29 mouse cellular contexts compared by ENCODE assay signal in the genomic region with DNA sequence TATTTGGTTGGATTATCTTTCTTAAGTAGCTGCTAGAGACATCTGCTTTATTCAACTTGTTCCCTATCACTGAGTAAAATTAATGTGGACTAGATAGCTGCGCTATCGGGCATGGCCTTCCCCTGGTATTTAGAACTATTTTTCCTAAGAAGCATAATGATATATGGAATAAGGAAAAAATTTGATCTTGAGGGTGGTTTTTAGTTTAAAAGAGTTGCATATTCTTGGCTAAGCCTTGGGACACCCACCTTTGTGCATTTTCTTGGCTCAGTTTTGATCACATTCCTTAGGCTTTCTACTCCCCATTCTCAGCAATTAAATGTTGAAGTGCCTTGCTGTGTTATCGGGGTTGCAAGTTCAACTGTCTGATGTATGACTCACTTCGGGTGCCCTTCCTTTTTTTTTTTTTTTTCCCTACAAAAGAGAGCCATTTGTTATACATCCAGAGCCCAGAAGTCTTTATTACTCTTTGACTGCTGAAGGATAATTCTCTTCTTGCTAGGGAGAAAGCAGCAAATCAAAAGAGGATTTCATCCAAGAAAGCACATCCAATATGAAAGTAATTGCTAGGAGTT.
DNase-seq lines count a peak whose midpoint lies in the region; ATAC-seq and TF ChIP-seq lines count a peak whose summit lies in the region.
"Had no signal": no experiment of that assay in that cellular context is flagged by ENCODE, and none has a peak within 500 bp of the region (broad histone marks: within the 10 kb centered on the region; RNA-seq: fewer than 3 reads in every experiment).

No protein-coding gene starts in this region.

- H3K27ac ChIP-seq in intestine, embryonic 15.5 days = no peak overlapping the region
- H3K27ac ChIP-seq in intestine, postnatal 0 days (ENCODE audit: low read depth, low read length) = no peak overlapping the region
- no peak overlapping the region for H3K27ac ChIP-seq in stomach, embryonic 15.5 days
- no peak overlapping the region for H3K27ac ChIP-seq in stomach, postnatal 0 days (replicated peaks)
- H3K27ac ChIP-seq in MEL (ENCODE audit: control insufficient read depth, low read depth, low read length) = peak overlapping the region; percentile 87
- no peak overlapping the region for H3K27ac ChIP-seq in intestine, embryonic 16.5 days (ENCODE audit: low read length)
- no peak overlapping the region for H3K27ac ChIP-seq in forebrain, embryonic 12.5 days
- H3K27ac ChIP-seq: embryonic facial prominence, embryonic 13.5 days; embryonic facial prominence, embryonic 15.5 days; forebrain, embryonic 10.5 days; forebrain, embryonic 13.5 days; forebrain, embryonic 15.5 days had no signal

- H3K36me3 ChIP-seq in intestine, embryonic 15.5 days = no peaks in the 10 kb centered on the region
- H3K36me3 ChIP-seq in intestine, postnatal 0 days (ENCODE audit: control insufficient read depth, insufficient read depth) = no peaks in the 10 kb centered on the region
- H3K36me3 ChIP-seq in stomach, embryonic 15.5 days = no peaks in the 10 kb centered on the region
- H3K36me3 ChIP-seq in stomach, postnatal 0 days (ENCODE audit: control insufficient read depth, insufficient read depth, low read length) = no peaks in the 10 kb centered on the region
- peaks cover 0 to 23% of the 10 kb centered on the region in 2 experiments; a peak in 2 of 4 replicates for H3K36me3 ChIP-seq in MEL (ENCODE audit: control insufficient read depth in 1 of 2, insufficient read depth in 2 of 2, low read length in 2 of 2)
- no peaks in the 10 kb centered on the region for H3K36me3 ChIP-seq in intestine, embryonic 16.5 days (ENCODE audit: control insufficient read depth, insufficient read depth, low read length)
- H3K36me3 ChIP-seq in forebrain, embryonic 12.5 days (replicated peaks) = 0 out of 2 replicates have a peak, but pooled peaks cover 2% of the 10 kb centered on the region
- H3K36me3 ChIP-seq: embryonic facial prominence, embryonic 13.5 days; embryonic facial prominence, embryonic 15.5 days; forebrain, embryonic 15.5 days; G1E had no signal

- H3K9me3 ChIP-seq in intestine, embryonic 15.5 days = no peaks in the 10 kb centered on the region
- no peaks in the 10 kb centered on the region for H3K9me3 ChIP-seq in intestine, postnatal 0 days (ENCODE audit: control insufficient read depth)
- no peaks in the 10 kb centered on the region for H3K9me3 ChIP-seq in stomach, embryonic 15.5 days
- H3K9me3 ChIP-seq in stomach, postnatal 0 days (ENCODE audit: control insufficient read depth, low read length) = no peaks in the 10 kb centered on the region
- no peaks in the 10 kb centered on the region for H3K9me3 ChIP-seq in MEL (replicated peaks; ENCODE audit: insufficient read depth, low read length)
- no peaks in the 10 kb centered on the region for H3K9me3 ChIP-seq in intestine, embryonic 16.5 days (ENCODE audit: control insufficient read depth, low read length)
- H3K9me3 ChIP-seq in forebrain, embryonic 12.5 days = no peaks in the 10 kb centered on the region
- H3K9me3 ChIP-seq: embryonic facial prominence, embryonic 13.5 days; embryonic facial prominence, embryonic 15.5 days; forebrain, embryonic 10.5 days; forebrain, embryonic 13.5 days; forebrain, embryonic 15.5 days; G1E had no signal

- TF ChIP-seq EP300 in stomach, postnatal 0 days (optimal IDR thresholded peaks at IDR 0.05) = no peak
- TF ChIP-seq EP300 in MEL (IDR thresholded peaks at IDR 0.05; ENCODE audit: low read depth in 1 of 2, low read length in 2 of 2) = peak; percentile 68 to 71; a peak in 3 of 4 replicates

- no peak for TF ChIP-seq RAD21 in MEL (IDR thresholded peaks at IDR 0.05; ENCODE audit: low read depth, low read length)

- TF ChIP-seq CTCF in intestine, postnatal 0 days (IDR thresholded peaks at IDR 0.05; ENCODE audit: low read depth) = no peak
- no peak for TF ChIP-seq CTCF in stomach, postnatal 0 days (IDR thresholded peaks at IDR 0.05; ENCODE audit: low read depth)
- TF ChIP-seq CTCF in MEL (IDR thresholded peaks at IDR 0.05 in 2 of 3, conservative IDR thresholded peaks at IDR 0.05 in 1 of 3; ENCODE audit: control insufficient read depth in 1 of 3, insufficient read depth in 1 of 3, low read depth in 2 of 3, low read length in 3 of 3, poor library complexity in 1 of 3, severe bottlenecking in 1 of 3) = no peak

- H3K79me2 ChIP-seq in MEL (ENCODE audit: control insufficient read depth, insufficient read depth, low read length, poor library complexity) = no peaks in the 10 kb centered on the region

- ATAC-seq in intestine, embryonic 15.5 days = 0 out of 2 replicates have a peak, but pooled peaks have one; percentile 41
- ATAC-seq in intestine, postnatal 0 days = no peak
- 0 out of 2 replicates have a peak, but pooled peaks have one; percentile 47 for ATAC-seq in stomach, embryonic 15.5 days (ENCODE audit: insufficient read depth, low FRiP score, low read depth)
- no peak for ATAC-seq in stomach, postnatal 0 days (ENCODE audit: low FRiP score, low TSS enrichment)
- peak; percentile 66 for ATAC-seq in intestine, embryonic 16.5 days
- no peak for ATAC-seq in forebrain, embryonic 12.5 days (ENCODE audit: low FRiP score)
- ATAC-seq: activated CD4-positive, CD25-positive, alpha-beta regulatory T cell, adult 4 months; CD4-positive, CD25-positive, alpha-beta regulatory T cell, adult 4 months; forebrain, embryonic 13.5 days; Patski had no signal

- DNase-seq in stomach, postnatal 0 days (ENCODE audit: low spot score) = no peak
- peak; percentile 66 for DNase-seq in MEL (ENCODE audit: low read depth, low spot score)
- DNase-seq in layer of hippocampus, adult 11-12 months (ENCODE audit: low spot score) = no peak
- DNase-seq: adrenal gland, adult 8-10 months; adrenal gland, postnatal 14 days; B cell, adult 2 months; cerebellum, adult 11-12 months; cerebellum, adult 2 months; cerebellum, adult 9-10 months; cerebellum, postnatal 10 days; cerebellum, postnatal 25 days; embryo, embryonic 11 days had no signal

- WGBS in intestine, embryonic 15.5 days = 54% methylated on average over 4 of the region's 4 CpGs
- WGBS in intestine, postnatal 0 days = 62% methylated on average over 4 of the region's 4 CpGs
- WGBS in stomach, embryonic 15.5 days = 60% methylated on average over 4 of the region's 4 CpGs
- WGBS in stomach, postnatal 0 days = 49% methylated on average over 4 of the region's 4 CpGs
- WGBS in intestine, embryonic 16.5 days = 62% methylated on average over 4 of the region's 4 CpGs
- 90% methylated on average over 4 of the region's 4 CpGs for WGBS in forebrain, embryonic 12.5 days

- no peak overlapping the region for H3K4me3 ChIP-seq in intestine, embryonic 15.5 days (replicated peaks)
- H3K4me3 ChIP-seq in intestine, postnatal 0 days (ENCODE audit: low read depth, low read length) = no peak overlapping the region
- H3K4me3 ChIP-seq in stomach, embryonic 15.5 days (replicated peaks) = no peak overlapping the region
- H3K4me3 ChIP-seq in stomach, postnatal 0 days (ENCODE audit: low read depth, low read length) = no peak overlapping the region
- peak overlapping the region in 1 of 2 experiments; percentile 16; a peak in 1 of 4 replicates for H3K4me3 ChIP-seq in MEL (ENCODE audit: control insufficient read depth in 1 of 2, insufficient read depth in 1 of 2, low read depth in 2 of 2, low read length in 2 of 2)
- H3K4me3 ChIP-seq in intestine, embryonic 16.5 days (ENCODE audit: low read length) = no peak overlapping the region
- H3K4me3 ChIP-seq in forebrain, embryonic 12.5 days (replicated peaks) = no peak overlapping the region
- H3K4me3 ChIP-seq: embryonic facial prominence, embryonic 13.5 days; embryonic facial prominence, embryonic 15.5 days; erythroblast, embryonic 14.5 days; forebrain, embryonic 10.5 days; forebrain, embryonic 13.5 days; forebrain, embryonic 15.5 days had no signal

- no peak overlapping the region for H3K4me2 ChIP-seq in intestine, embryonic 15.5 days (replicated peaks)
- H3K4me2 ChIP-seq in intestine, postnatal 0 days (replicated peaks; ENCODE audit: low read depth) = no peak overlapping the region
- H3K4me2 ChIP-seq in stomach, embryonic 15.5 days = no peak overlapping the region
- no peak overlapping the region for H3K4me2 ChIP-seq in stomach, postnatal 0 days (replicated peaks; ENCODE audit: low read depth)
- H3K4me2 ChIP-seq in intestine, embryonic 16.5 days (ENCODE audit: low read depth, low read length) = no peak overlapping the region
- no peak overlapping the region for H3K4me2 ChIP-seq in forebrain, embryonic 12.5 days
- H3K4me2 ChIP-seq: embryonic facial prominence, embryonic 13.5 days; embryonic facial prominence, embryonic 15.5 days; forebrain, embryonic 13.5 days; forebrain, embryonic 15.5 days had no signal

- no peaks in the 10 kb centered on the region for H3K4me1 ChIP-seq in intestine, embryonic 15.5 days (replicated peaks)
- H3K4me1 ChIP-seq in intestine, postnatal 0 days (replicated peaks; ENCODE audit: control insufficient read depth, insufficient read depth, low read length) = no peaks in the 10 kb centered on the region
- no peaks in the 10 kb centered on the region for H3K4me1 ChIP-seq in stomach, embryonic 15.5 days
- no peaks in the 10 kb centered on the region for H3K4me1 ChIP-seq in stomach, postnatal 0 days (replicated peaks; ENCODE audit: control insufficient read depth, insufficient read depth)
- H3K4me1 ChIP-seq in MEL (ENCODE audit: control insufficient read depth in 1 of 2, insufficient read depth in 2 of 2, low read length in 2 of 2) = peaks cover 2 to 12% of the 10 kb centered on the region in 2 experiments; a peak in 2 of 4 replicates
- H3K4me1 ChIP-seq in intestine, embryonic 16.5 days (ENCODE audit: control insufficient read depth, insufficient read depth, low read length) = no peaks in the 10 kb centered on the region
- H3K4me1 ChIP-seq in forebrain, embryonic 12.5 days = no peaks in the 10 kb centered on the region
- H3K4me1 ChIP-seq: embryonic facial prominence, embryonic 13.5 days; embryonic facial prominence, embryonic 15.5 days; forebrain, embryonic 10.5 days; forebrain, embryonic 15.5 days had no signal

- TF ChIP-seq POLR2A in MEL (IDR thresholded peaks at IDR 0.05; ENCODE audit: control insufficient read depth in 1 of 2, insufficient read depth in 1 of 2, low read depth in 1 of 2, low read length in 2 of 2, poor library complexity in 1 of 2) = no peak

- no peak overlapping the region for H3K9ac ChIP-seq in intestine, embryonic 15.5 days
- no peak overlapping the region for H3K9ac ChIP-seq in intestine, postnatal 0 days (ENCODE audit: low read depth, low read length)
- H3K9ac ChIP-seq in stomach, embryonic 15.5 days = no peak overlapping the region
- no peak overlapping the region for H3K9ac ChIP-seq in stomach, postnatal 0 days (ENCODE audit: low read length)
- H3K9ac ChIP-seq in MEL (ENCODE audit: control insufficient read depth, low read depth, low read length, poor library complexity, severe bottlenecking) = no peak overlapping the region; the same call in 1 of the 2 replicates
- H3K9ac ChIP-seq in intestine, embryonic 16.5 days (ENCODE audit: low read depth, low read length) = no peak overlapping the region
- H3K9ac ChIP-seq in forebrain, embryonic 12.5 days = no peak overlapping the region
- H3K9ac ChIP-seq: embryonic facial prominence, embryonic 13.5 days; embryonic facial prominence, embryonic 15.5 days; forebrain, embryonic 13.5 days; forebrain, embryonic 15.5 days; forebrain, postnatal 0 days had no signal

- no peaks in the 10 kb centered on the region for H3K27me3 ChIP-seq in intestine, embryonic 15.5 days (replicated peaks)
- no peaks in the 10 kb centered on the region for H3K27me3 ChIP-seq in intestine, postnatal 0 days (replicated peaks; ENCODE audit: control insufficient read depth, insufficient read depth, low read length)
- no peaks in the 10 kb centered on the region for H3K27me3 ChIP-seq in stomach, embryonic 15.5 days (replicated peaks)
- H3K27me3 ChIP-seq in stomach, postnatal 0 days (ENCODE audit: control insufficient read depth, insufficient read depth, low read length) = no peaks in the 10 kb centered on the region
- no peaks in the 10 kb centered on the region for H3K27me3 ChIP-seq in MEL (ENCODE audit: control insufficient read depth in 1 of 2, insufficient read depth in 2 of 2, low read length in 2 of 2)
- H3K27me3 ChIP-seq in intestine, embryonic 16.5 days (replicated peaks; ENCODE audit: control insufficient read depth, insufficient read depth, low read length) = no peaks in the 10 kb centered on the region
- no peaks in the 10 kb centered on the region for H3K27me3 ChIP-seq in forebrain, embryonic 12.5 days
- H3K27me3 ChIP-seq: CH12.LX; embryonic facial prominence, embryonic 13.5 days; embryonic facial prominence, embryonic 15.5 days; forebrain, embryonic 13.5 days; forebrain, embryonic 15.5 days had no signal

Comparison
In these comparisons a context has a peak if more than half of its experiments do, and no peak if none do; other contexts are left out.
1. ATAC-seq: peak in intestine, embryonic 15.5 days (single experiment), stomach, embryonic 15.5 days (single experiment) and intestine, embryonic 16.5 days (single experiment); none in intestine, postnatal 0 days (single experiment), stomach, postnatal 0 days (single experiment) and forebrain, embryonic 12.5 days (single experiment).